Mouse (Mus musculus): ENCODE data around the gene Cd300lg.

The Cd300lg gene

GRCm38 (mm10) chr11:102041350-102041949, at the start of gene Cd300lg:
Gene Cd300lg (plus strand): TSS chr11:102041509.
- DNase-seq (ENCODE audit: low spot score in 2 of 2) = no peak

GRCm38 (mm10) chr11:101991813-101992212, 49.5 kb upstream of the Cd300lg start:
- no peak for DNase-seq (ENCODE audit: low spot score in 2 of 2)

- DNase-seq (ENCODE audit: low spot score in 2 of 2) = peak; percentile 70 to 72
Measured at GRCm38 (mm10) chr11:101992411-101992810, 48.9 kb upstream of the Cd300lg start.

- no peak for DNase-seq (ENCODE audit: low spot score in 2 of 2)
Measured at GRCm38 (mm10) chr11:101994100-101994499, 47.2 kb upstream of the Cd300lg start.

GRCm38 (mm10) chr11:101995938-101996337, 45.4 kb upstream of the Cd300lg start:
- DNase-seq (ENCODE audit: low spot score in 2 of 2) = no peak

GRCm38 (mm10) chr11:101998258-101998657, 43.1 kb upstream of the Cd300lg start:
- no peak for DNase-seq (ENCODE audit: low spot score in 2 of 2)

- no peak for DNase-seq (ENCODE audit: low spot score in 2 of 2)
Measured at GRCm38 (mm10) chr11:101999466-101999865, 41.8 kb upstream of the Cd300lg start.

- no peak for DNase-seq (ENCODE audit: low spot score in 2 of 2)
Measured at GRCm38 (mm10) chr11:102004251-102004650, 37.1 kb upstream of the Cd300lg start.

- no peak for DNase-seq (ENCODE audit: low spot score in 2 of 2)
Measured at GRCm38 (mm10) chr11:102006271-102006670, 35.0 kb upstream of the Cd300lg start.

GRCm38 (mm10) chr11:102006688-102007087, 34.6 kb upstream of the Cd300lg start:
- DNase-seq (ENCODE audit: low spot score in 2 of 2) = no peak

GRCm38 (mm10) chr11:102008372-102008771, 32.9 kb upstream of the Cd300lg start:
- no peak for DNase-seq (ENCODE audit: low spot score in 2 of 2)

GRCm38 (mm10) chr11:102008954-102009637, 32.2 kb upstream of the Cd300lg start:
- no peak for DNase-seq (ENCODE audit: low spot score in 2 of 2)

- DNase-seq (ENCODE audit: low spot score in 2 of 2) = peak in 1 of 2 experiments; percentile 52
Measured at GRCm38 (mm10) chr11:102010140-102010539, 31.2 kb upstream of the Cd300lg start.

- no peak for DNase-seq (ENCODE audit: low spot score in 2 of 2)
Measured at GRCm38 (mm10) chr11:102011510-102011909, 29.8 kb upstream of the Cd300lg start.

GRCm38 (mm10) chr11:102013201-102013600, 28.1 kb upstream of the Cd300lg start:
- DNase-seq (ENCODE audit: low spot score in 2 of 2) = no peak

- no peak for DNase-seq (ENCODE audit: low spot score in 2 of 2)
Measured at GRCm38 (mm10) chr11:102015472-102015871, 25.8 kb upstream of the Cd300lg start.

GRCm38 (mm10) chr11:102016136-102016535, 25.2 kb upstream of the Cd300lg start:
- DNase-seq (ENCODE audit: low spot score in 2 of 2) = no peak

- DNase-seq (ENCODE audit: low spot score in 2 of 2) = no peak
Measured at GRCm38 (mm10) chr11:102019736-102020135, 21.6 kb upstream of the Cd300lg start.

GRCm38 (mm10) chr11:102021196-102021595, 20.1 kb upstream of the Cd300lg start:
- no peak for DNase-seq (ENCODE audit: low spot score in 2 of 2)

- peak in 1 of 2 experiments; percentile 52 for DNase-seq (ENCODE audit: low spot score in 2 of 2)
Measured at GRCm38 (mm10) chr11:102023406-102023805, 17.9 kb upstream of the Cd300lg start.

GRCm38 (mm10) chr11:102024084-102024758, 17.1 kb upstream of the Cd300lg start:
- no peak for DNase-seq (ENCODE audit: low spot score in 2 of 2)

GRCm38 (mm10) chr11:102024875-102025274, 16.4 kb upstream of the Cd300lg start:
- no peak for DNase-seq (ENCODE audit: low spot score in 2 of 2)

- DNase-seq (ENCODE audit: low spot score in 2 of 2) = no peak
Measured at GRCm38 (mm10) chr11:102025354-102025753, 16.0 kb upstream of the Cd300lg start.
